Comparison of ENCODE assay signal across 8 mouse cellular contexts in genomic region chr1:138841306-138842095, GRCm38 (mm10). TPM values are rescaled to one million over a fixed set of nuclear protein-coding genes. Genes with fewer than 3 reads are reported as not detected.
DNase-seq lines count a peak whose midpoint lies in the region; ATAC-seq and TF ChIP-seq lines count a peak whose summit lies in the region.

No protein-coding gene starts in this region.

- H3K9me3 ChIP-seq in lung, postnatal 0 days (ENCODE audit: low read length), result no peaks in the 10 kb centered on the region
- no peaks in the 10 kb centered on the region for H3K9me3 ChIP-seq in heart, embryonic 10.5 days
- H3K9me3 ChIP-seq in neural tube, embryonic 12.5 days, result no peaks in the 10 kb centered on the region

- H3K9ac ChIP-seq in lung, postnatal 0 days (replicated peaks; ENCODE audit: low read depth), result no peak overlapping the region
- H3K9ac ChIP-seq in neural tube, embryonic 12.5 days, result peak overlapping the region; percentile 5; the same call in 1 of the 2 replicates

- TF ChIP-seq CTCF in lung, postnatal 0 days (IDR thresholded peaks at IDR 0.05), result no peak

- WGBS in lung, postnatal 0 days, result 3% methylated on average over 54 of the region's 54 CpGs
- 3% methylated on average over 54 of the region's 54 CpGs for WGBS in heart, embryonic 10.5 days
- WGBS in neural tube, embryonic 12.5 days, result under 1% methylated on average over 54 of the region's 54 CpGs

- peak; percentile 36 for DNase-seq in lung, postnatal 0 days (ENCODE audit: low spot score)
- DNase-seq in lung, postnatal 36 days, result no peak
- DNase-seq in heart, embryonic 10.5 days (ENCODE audit: low spot score), result no peak
- DNase-seq in kidney, postnatal 10 days, result peak; percentile 54
- DNase-seq in ovary, adult 18-20 months (ENCODE audit: low spot score), result no peak
- no peak for DNase-seq in left cerebral cortex, adult 18-20 months (ENCODE audit: low spot score in 2 of 2)

- no peak overlapping the region for H3K27ac ChIP-seq in lung, postnatal 0 days (ENCODE audit: low read length)
- no peak overlapping the region for H3K27ac ChIP-seq in brown adipose tissue, adult 24 weeks (replicated peaks; ENCODE audit: low read depth, low read length)
- peak overlapping the region; percentile 69; the same call in 1 of the 2 replicates for H3K27ac ChIP-seq in heart, embryonic 10.5 days
- no peak overlapping the region for H3K27ac ChIP-seq in neural tube, embryonic 12.5 days

- H3K4me1 ChIP-seq in lung, postnatal 0 days (ENCODE audit: insufficient read depth, low read depth, low read length), result peaks cover 6% of the 10 kb centered on the region; the same call in 1 of the 2 replicates
- H3K4me1 ChIP-seq in brown adipose tissue, adult 24 weeks (ENCODE audit: control insufficient read depth, insufficient read depth, insufficient read length, low read length), result peaks cover 3% of the 10 kb centered on the region; the same call in 1 of the 2 replicates
- peaks cover 27% of the 10 kb centered on the region for H3K4me1 ChIP-seq in heart, embryonic 10.5 days
- peaks cover 34% of the 10 kb centered on the region for H3K4me1 ChIP-seq in neural tube, embryonic 12.5 days

- peak overlapping the region; percentile 50 for H3K4me2 ChIP-seq in lung, postnatal 0 days (replicated peaks; ENCODE audit: low read depth, low read length)
- peak overlapping the region; percentile 61 for H3K4me2 ChIP-seq in neural tube, embryonic 12.5 days (replicated peaks)

- H3K27me3 ChIP-seq in lung, postnatal 0 days (replicated peaks; ENCODE audit: insufficient read depth, low read length), result peaks cover 88% of the 10 kb centered on the region
- peaks cover 87% of the 10 kb centered on the region for H3K27me3 ChIP-seq in heart, embryonic 10.5 days (ENCODE audit: insufficient read depth, poor library complexity, severe bottlenecking)
- H3K27me3 ChIP-seq in neural tube, embryonic 12.5 days (replicated peaks), result peaks cover 85% of the 10 kb centered on the region

- H3K36me3 ChIP-seq in lung, postnatal 0 days (ENCODE audit: insufficient read depth, low read length), result no peaks in the 10 kb centered on the region
- H3K36me3 ChIP-seq in heart, embryonic 10.5 days, result no peaks in the 10 kb centered on the region
- no peaks in the 10 kb centered on the region for H3K36me3 ChIP-seq in neural tube, embryonic 12.5 days

- peak; percentile 50; the same call in 1 of the 2 replicates for ATAC-seq in lung, postnatal 0 days
- ATAC-seq in neural tube, embryonic 12.5 days (ENCODE audit: low FRiP score, low read depth), result peak; percentile 52

- TF ChIP-seq EP300 in lung, postnatal 0 days (IDR thresholded peaks at IDR 0.05), result no peak

- peak overlapping the region; percentile 26; the same call in 1 of the 2 replicates for H3K4me3 ChIP-seq in lung, postnatal 0 days (ENCODE audit: low read depth, low read length)
- peak overlapping the region; percentile 32 for H3K4me3 ChIP-seq in brown adipose tissue, adult 24 weeks (ENCODE audit: insufficient read depth, low read depth, low read length)
- peak overlapping the region; percentile 56 for H3K4me3 ChIP-seq in heart, embryonic 10.5 days
- H3K4me3 ChIP-seq in neural tube, embryonic 12.5 days, result peak overlapping the region; percentile 34

RNA-seq across cellular contexts. Expression of gene Lhx9, which starts 6.9 kb away (rescaled TPM):
- polyA plus RNA-seq in lung, postnatal 0 days (2015; fragmentation: Nextera tagmentation; extraction: Ambion mirVana), result 0.06 and 0.11 TPM in 2 replicates
- polyA plus RNA-seq in brown adipose tissue, adult 24 weeks (2012; ENCODE audit: insufficient read depth, insufficient read length, missing spikeins), result not detected in 2 replicates
- 3.5 and 5.2 TPM in 2 replicates for polyA plus RNA-seq in heart, embryonic 10.5 days (2016; fragmentation: Nextera tagmentation; extraction: Ambion mirVana)
- polyA plus RNA-seq in neural tube, embryonic 12.5 days (2016; fragmentation: Nextera tagmentation; extraction: Ambion mirVana), result 6.6 and 9.0 TPM in 2 replicates
- under 1 TPM; 0.70 to 1.00 TPM for total RNA-seq in left cerebral cortex, adult 18-20 months (2021)

RNA-seq across cellular contexts. Expression of gene 2310009B15Rik, which starts 15.2 kb away (rescaled TPM):
- 48.3 and 53.0 TPM in 2 replicates for polyA plus RNA-seq in lung, postnatal 0 days (2015; fragmentation: Nextera tagmentation; extraction: Ambion mirVana)
- 18.4 and 24.5 TPM in 2 replicates for polyA plus RNA-seq in brown adipose tissue, adult 24 weeks (2012; ENCODE audit: insufficient read depth, insufficient read length, missing spikeins)
- 27.0 and 30.2 TPM in 2 replicates for polyA plus RNA-seq in heart, embryonic 10.5 days (2016; fragmentation: Nextera tagmentation; extraction: Ambion mirVana)
- polyA plus RNA-seq in neural tube, embryonic 12.5 days (2016; fragmentation: Nextera tagmentation; extraction: Ambion mirVana), result 37.3 and 42.4 TPM in 2 replicates
- 10 to 100 TPM; 12.6 to 15.8 TPM for total RNA-seq in left cerebral cortex, adult 18-20 months (2021)

Comparison
In these comparisons a context has a peak if more than half of its experiments do, and no peak if none do; other contexts are left out.
1. DNase-seq: peak in lung, postnatal 0 days (single experiment) and kidney, postnatal 10 days (single experiment); none in lung, postnatal 36 days (single experiment), heart, embryonic 10.5 days (single experiment), ovary, adult 18-20 months (single experiment) and left cerebral cortex, adult 18-20 months (0 of 2).
2. Peak in every context shown above with its lines, with median percentiles within 50 percentile points of each other: H3K4me3 ChIP-seq.